Mouse (Mus musculus): ENCODE data around the gene Sh3pxd2a.

- TF ChIP-seq CTCF (conservative IDR thresholded peaks at IDR 0.05 in 1 of 2, IDR thresholded peaks at IDR 0.05 in 1 of 2; ENCODE audit: low read depth in 2 of 2, low read length in 2 of 2) (no peak), EP300 (IDR thresholded peaks at IDR 0.05; ENCODE audit: low read length) (no peak), GABPA (IDR thresholded peaks at IDR 0.05; ENCODE audit: insufficient replicate concordance, low read depth, low read length) (no peak), MYC (IDR thresholded peaks at IDR 0.05; ENCODE audit: low read depth, low read length) (no peak), TBP (conservative IDR thresholded peaks at IDR 0.05; ENCODE audit: low read depth, low read length) (no peak)
Observed at GRCm38 (mm10) chr19:47337191-47337590, 127.0 kb downstream of the Sh3pxd2a start.

Measured in CH12.LX (cell line).